Mouse (Mus musculus): ENCODE measurements around the gene Ms4a15.

GRCm38 (mm10) chr19:10979184-10980168 is 13.6 kb downstream of the Ms4a15 start:
- TF ChIP-seq EP300 (IDR thresholded peaks at IDR 0.05; ENCODE audit: low read depth in 1 of 2, low read length in 2 of 2): no peak
- no peak; the same call in 1 of the 2 replicates for TF ChIP-seq GATA1 (IDR thresholded peaks at IDR 0.05; ENCODE audit: low read depth, low read length)
- TF ChIP-seq USF1 (IDR thresholded peaks at IDR 0.05; ENCODE audit: low read depth, low read length): no peak
